Mouse (Mus musculus) ES-Bruce4 (cell line): ENCODE measurements at regions not wholly inside any gene's neighbourhood (a gene's known extent, or its start where the extent isn't known, plus 50 kb on each side); places are given as distances from the start of the nearest gene placed in this dataset.

ENCODE experiments used
- H3K27ac ChIP-seq: 2 replicates; pipeline ENCODE4 v1.5.1; 2012; ENCODE audit warnings: low read length, inconsistent platforms; ENCODE audit not compliant: insufficient read depth
- H3K27me3 ChIP-seq: 2 replicates; pipeline ENCODE4 v1.6.1; 2012; ENCODE audit warnings: mild to moderate bottlenecking, low read length, inconsistent platforms; ENCODE audit not compliant: control insufficient read depth, poor library complexity, insufficient read depth, severe bottlenecking
- H3K36me3 ChIP-seq: 2 replicates; pipeline ENCODE4 v1.6.1; 2012; ENCODE audit warnings: inconsistent platforms, mild to moderate bottlenecking, low read length, moderate library complexity; ENCODE audit not compliant: control insufficient read depth, poor library complexity, insufficient read depth, severe bottlenecking
- H3K4me1 ChIP-seq: one replicate; pipeline ENCODE4 v1.8.1; 2011; ENCODE audit warnings: low read length; ENCODE audit not compliant: control insufficient read depth, insufficient read depth
- H3K4me3 ChIP-seq: 2 replicates; pipeline ENCODE4 v1.5.1; 2011; ENCODE audit warnings: low read depth, mild to moderate bottlenecking, low read length
- H3K9ac ChIP-seq: 2 replicates; pipeline ENCODE4 v1.6.1; 2012; ENCODE audit warnings: low read depth, mild to moderate bottlenecking, inconsistent platforms; ENCODE audit not compliant: poor library complexity, severe bottlenecking
- H3K9me3 ChIP-seq: replicated peaks from 2 replicates; pipeline ENCODE4 v1.6.1; 2012; ENCODE audit warnings: mild to moderate bottlenecking, low read length, inconsistent platforms; ENCODE audit not compliant: control insufficient read depth, poor library complexity, insufficient read depth, severe bottlenecking
- CTCF ChIP-seq: IDR thresholded peaks from one replicate; pipeline ENCODE4 v1.8.1; 2011; ENCODE audit warnings: low read depth, low read length
- EP300 ChIP-seq: IDR thresholded peaks from 2 replicates; pipeline ENCODE4 v1.6.1; 2011; ENCODE audit warnings: low read depth, low read length; ENCODE audit not compliant: insufficient read depth
- POLR2A ChIP-seq: IDR thresholded peaks from one replicate; pipeline ENCODE4 v1.8.1; 2011; ENCODE audit warnings: low read length; ENCODE audit not compliant: insufficient read depth

DNA sequence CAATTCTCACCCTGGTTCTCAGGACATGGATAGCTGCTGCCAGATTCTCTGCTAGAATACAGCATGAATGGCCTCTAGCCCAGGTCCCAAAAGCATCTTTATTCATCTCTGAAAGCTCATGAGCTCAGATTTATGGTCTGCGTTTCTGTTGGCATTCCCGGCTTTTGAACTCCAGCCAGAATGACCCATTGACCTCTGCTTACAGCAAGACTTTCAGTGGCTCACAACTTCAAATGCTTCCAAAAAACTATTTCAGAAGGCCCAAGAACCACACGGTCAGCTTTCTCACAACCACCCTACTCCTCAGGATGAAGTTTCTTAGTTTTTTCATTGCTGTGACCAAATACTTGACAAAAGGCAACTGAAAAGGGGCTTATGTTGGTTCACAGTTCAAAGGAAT, 729.9 kb upstream of the Car8 start:
- no peak overlapping the region for H3K27ac ChIP-seq
- H3K4me3 ChIP-seq = no peak overlapping the region
- H3K27me3 ChIP-seq = no peaks in the 10 kb centered on the region
- H3K9ac ChIP-seq = no peak overlapping the region
- H3K4me1 ChIP-seq = no peaks in the 10 kb centered on the region
- H3K9me3 ChIP-seq = no peaks in the 10 kb centered on the region
- no peaks in the 10 kb centered on the region for H3K36me3 ChIP-seq
- TF ChIP-seq EP300 = no peak
- TF ChIP-seq POLR2A = no peak
- no peak for TF ChIP-seq CTCF

DNA sequence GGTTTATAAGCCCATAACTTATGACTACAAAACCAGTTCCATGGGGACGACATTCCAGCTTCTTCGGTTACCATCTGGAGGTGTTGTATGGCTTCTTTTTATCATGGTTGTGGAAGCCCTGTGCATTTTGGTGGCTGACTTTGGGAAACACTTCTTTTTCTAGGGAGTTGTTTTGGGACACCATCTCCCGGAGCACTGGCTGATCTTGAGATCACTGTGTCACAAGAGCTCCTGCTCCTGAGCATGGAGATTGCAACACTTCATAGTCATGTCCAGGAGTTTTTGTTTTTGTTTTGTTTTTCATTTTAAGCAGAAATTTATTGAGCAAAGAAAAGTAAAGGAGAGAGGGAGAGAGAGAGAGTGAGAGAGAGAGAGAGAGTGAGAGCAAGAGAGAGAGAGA, 729.1 kb upstream of the Car8 start:
- Histone ChIP-seq H3K27ac (no peak overlapping the region), H3K9me3 (no peaks in the 10 kb centered on the region), H3K36me3 (no peaks in the 10 kb centered on the region), H3K27me3 (no peaks in the 10 kb centered on the region), H3K4me1 (no peaks in the 10 kb centered on the region), H3K4me3 (no peak overlapping the region), H3K9ac (no peak overlapping the region)
- no peak for TF ChIP-seq POLR2A
- TF ChIP-seq EP300 = no peak
- no peak for TF ChIP-seq CTCF

DNA sequence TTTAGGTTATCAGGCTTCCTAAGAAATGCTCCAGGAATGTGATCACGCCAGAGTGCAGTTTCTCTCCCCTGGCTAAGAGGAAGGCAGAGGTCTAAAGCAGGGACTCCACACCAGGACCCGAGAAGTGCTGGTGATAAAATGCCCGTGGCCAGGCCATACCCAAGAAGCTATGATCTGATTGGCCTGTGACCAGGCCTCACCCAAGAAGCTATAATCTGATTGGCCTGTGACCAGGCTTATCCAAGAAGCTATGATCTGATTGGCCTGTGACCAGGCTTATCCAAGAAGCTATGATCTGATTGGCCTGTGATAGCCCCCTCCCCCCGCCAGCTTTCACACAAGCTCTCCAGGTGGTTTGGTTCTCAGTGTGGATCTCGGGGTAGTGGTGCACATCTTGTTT, 726.7 kb upstream of the Car8 start:
- H3K27me3 ChIP-seq = no peaks in the 10 kb centered on the region
- no peak for TF ChIP-seq EP300
- TF ChIP-seq POLR2A = no peak
- no peak for TF ChIP-seq CTCF
- no peaks in the 10 kb centered on the region for H3K36me3 ChIP-seq
- H3K9ac ChIP-seq = no peak overlapping the region
- no peaks in the 10 kb centered on the region for H3K9me3 ChIP-seq
- no peaks in the 10 kb centered on the region for H3K4me1 ChIP-seq
- no peak overlapping the region for H3K27ac ChIP-seq
- no peak overlapping the region for H3K4me3 ChIP-seq

DNA sequence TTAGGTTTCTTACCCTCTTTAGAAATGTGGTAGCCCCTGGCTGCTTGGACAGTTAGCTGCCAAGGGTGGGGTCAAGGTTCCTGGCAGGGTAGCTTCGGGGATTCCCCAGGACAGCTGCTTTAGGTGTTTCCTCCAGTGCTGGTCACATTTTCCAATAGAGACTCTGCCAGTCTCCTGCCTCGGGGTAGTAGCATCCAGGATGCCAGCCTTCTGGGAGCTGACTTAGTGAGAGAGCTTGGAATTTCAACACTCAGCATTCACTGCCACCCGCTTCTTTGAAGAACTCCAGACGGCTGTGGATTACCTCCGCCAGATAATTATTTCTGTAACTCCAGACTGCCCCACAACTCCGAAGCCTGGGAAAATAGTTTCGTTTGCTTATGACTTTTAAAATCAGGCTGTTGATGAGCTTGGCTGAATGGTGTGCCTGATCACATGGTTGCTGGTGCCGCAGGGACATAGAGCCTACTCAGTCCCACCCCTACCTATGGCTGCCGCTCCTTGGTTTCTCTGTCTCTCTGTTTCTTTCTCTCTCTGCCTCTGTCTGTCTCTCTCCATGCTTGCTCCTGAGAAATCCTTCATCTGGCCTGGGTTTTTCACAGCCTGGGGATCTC, 724.2 kb upstream of the Car8 start:
- H3K9ac ChIP-seq = no peak overlapping the region
- no peak overlapping the region for H3K27ac ChIP-seq
- H3K27me3 ChIP-seq = no peaks in the 10 kb centered on the region
- no peaks in the 10 kb centered on the region for H3K4me1 ChIP-seq
- H3K4me3 ChIP-seq = no peak overlapping the region
- H3K9me3 ChIP-seq = no peaks in the 10 kb centered on the region
- no peak for TF ChIP-seq EP300
- H3K36me3 ChIP-seq = no peaks in the 10 kb centered on the region

DNA sequence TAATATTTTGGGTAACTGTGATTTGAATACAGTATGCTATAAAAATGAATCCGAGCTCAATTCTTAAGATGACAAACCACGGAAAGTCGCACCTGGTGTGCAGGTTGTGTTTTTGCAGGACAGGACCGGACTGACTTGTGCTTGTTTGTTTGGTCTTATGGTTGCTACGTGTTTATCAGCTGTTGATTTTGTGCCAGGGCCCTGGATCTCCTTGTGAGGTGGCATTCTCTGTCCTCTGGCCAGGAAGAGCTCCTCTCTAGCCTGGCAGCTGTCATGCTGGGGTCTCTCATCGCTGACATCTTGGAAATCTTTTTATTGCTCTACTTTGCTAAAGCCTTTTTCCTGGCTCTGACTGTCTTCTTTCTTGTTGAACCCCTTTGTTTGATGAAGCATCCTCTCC, 723.0 kb upstream of the Car8 start:
- H3K4me3 ChIP-seq = no peak overlapping the region
- H3K36me3 ChIP-seq = no peaks in the 10 kb centered on the region
- H3K9me3 ChIP-seq = no peaks in the 10 kb centered on the region
- peaks cover 2% of the 10 kb centered on the region for H3K4me1 ChIP-seq
- TF ChIP-seq EP300 (no peak), POLR2A (no peak), CTCF (no peak)
- H3K27ac ChIP-seq = no peak overlapping the region
- H3K9ac ChIP-seq = no peak overlapping the region
- H3K27me3 ChIP-seq = no peaks in the 10 kb centered on the region

DNA sequence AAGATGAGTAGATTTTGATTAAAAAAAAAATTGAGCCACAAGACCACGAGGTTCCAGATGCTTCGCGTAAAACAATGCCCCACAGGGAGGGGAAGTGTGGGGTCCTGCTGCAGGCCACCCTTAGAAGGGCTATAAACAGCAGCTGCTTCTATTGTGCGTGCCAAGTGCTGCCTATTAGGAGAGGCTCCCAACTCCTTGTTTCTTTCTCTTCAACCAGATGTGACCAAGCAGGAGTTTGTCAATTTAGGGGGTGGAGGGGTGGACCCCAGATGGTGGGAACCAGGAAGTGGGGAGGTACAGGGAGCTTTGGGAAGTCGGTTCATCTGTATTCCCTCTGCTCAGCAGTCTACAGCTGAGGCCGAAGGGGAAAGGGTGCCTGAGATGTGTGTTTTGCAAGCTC, 718.9 kb upstream of the Car8 start:
- Histone ChIP-seq H3K9me3 (no peaks in the 10 kb centered on the region), H3K4me3 (no peak overlapping the region), H3K4me1 (peaks cover 8% of the 10 kb centered on the region), H3K27ac (no peak overlapping the region), H3K9ac (no peak overlapping the region), H3K27me3 (no peaks in the 10 kb centered on the region), H3K36me3 (no peaks in the 10 kb centered on the region)
- TF ChIP-seq CTCF (no peak), POLR2A (no peak), EP300 (peak; percentile 71)
